Mouse (Mus musculus): ENCODE measurements at regions not wholly inside any gene's neighbourhood (a gene's known extent, or its start where the extent isn't known, plus 50 kb on each side); places are given as distances from the start of the nearest gene placed in this dataset.

- DNase-seq: no peak
Observed at GRCm38 (mm10) chr1:156990567-156991494, 51.4 kb upstream of the Ralgps2 start.

- no peak for DNase-seq
Observed at GRCm38 (mm10) chr1:156990112-156990511, 50.7 kb upstream of the Ralgps2 start.

- no peak for DNase-seq
Observed at GRCm38 (mm10) chr1:156989149-156989785, 49.8 kb upstream of the Ralgps2 start.

Measured in cerebellum, adult 8-10 months (tissue).